Mouse (Mus musculus) neural tube, embryonic 13.5 days (tissue): ENCODE measurements around the gene Atp6v0a1. TPM values are rescaled to one million over a fixed set of nuclear protein-coding genes. Genes with fewer than 3 reads are reported as not detected.
"Not testable (repeated sequence)": the region's sequence is repeated elsewhere in the genome, so short reads cannot be mapped to it uniquely, and the experiment has no call there.

ENCODE experiments used
- ATAC-seq: fragments of 200-750 bp; cut with Nextera tagmentation; 2 replicates; pipeline ENCODE4 v1.8.0; 2017; ENCODE audit warnings: low read depth, mild to moderate bottlenecking, moderate TSS enrichment, moderate library complexity
- H3K27ac ChIP-seq: fragments of 300-500 bp; sonication (generic); replicated peaks from 2 replicates; pipeline ENCODE4 v1.5.1; 2015; ENCODE audit warnings: moderate library complexity, mild to moderate bottlenecking, inconsistent platforms
- H3K27me3 ChIP-seq: fragments of 300-500 bp; sonication (generic); 2 replicates; pipeline ENCODE4 v1.6.1; 2015; ENCODE audit warnings: mild to moderate bottlenecking, inconsistent platforms
- H3K36me3 ChIP-seq: fragments of 300-500 bp; sonication (generic); 2 replicates; pipeline ENCODE4 v1.6.1; 2015; ENCODE audit warnings: mild to moderate bottlenecking, inconsistent platforms
- H3K4me1 ChIP-seq: fragments of 300-500 bp; sonication (generic); replicated peaks from 2 replicates; pipeline ENCODE4 v1.6.1; 2015; ENCODE audit warnings: inconsistent platforms
- H3K4me2 ChIP-seq: fragments of 300-500 bp; sonication (generic); 2 replicates; pipeline ENCODE4 v1.6.1; 2015; ENCODE audit warnings: inconsistent platforms, mild to moderate bottlenecking, moderate library complexity
- H3K4me3 ChIP-seq: fragments of 300-500 bp; sonication (generic); 2 replicates; pipeline ENCODE4 v1.5.1; 2015; ENCODE audit warnings: mild to moderate bottlenecking, inconsistent platforms
- H3K9ac ChIP-seq: fragments of 300-500 bp; sonication (generic); 2 replicates; pipeline ENCODE4 v1.6.1; 2015; ENCODE audit warnings: moderate library complexity, mild to moderate bottlenecking, inconsistent platforms
- H3K9me3 ChIP-seq: fragments of 300-500 bp; sonication (generic); 2 replicates; pipeline ENCODE4 v1.6.1; 2016; ENCODE audit warnings: inconsistent platforms
- WGBS: fragments of 180-500 bp; shearing (Covaris S2); methylation state at CpG from one replicate; pipeline ENCODE4 v1.1.7; 2015; 5-methylcytosine and 5-hydroxymethylcytosine counted together
- polyA plus RNA-seq: library from polyadenylated mRNA; unstranded; fragments of >200 nt; fragmentation: Nextera tagmentation; extraction: Ambion mirVana; gene quantifications from 2 replicates; pipeline ENCODE4 v1.2.1, GENCODE M21; 2015

Atp6v0a1 gene
- polyA plus RNA-seq, 1 experiment from 2014 or later: 111 TPM

GRCm38 (mm10) chr11:101001875-101002552, 7.2 kb upstream of the Atp6v0a1 start:
- not testable (repeated sequence) for ATAC-seq, H3K4me2 ChIP-seq, H3K4me1 ChIP-seq, H3K27ac ChIP-seq, H3K9me3 ChIP-seq, H3K27me3 ChIP-seq, H3K4me3 ChIP-seq, H3K36me3 ChIP-seq, H3K9ac ChIP-seq
- WGBS: 85% methylated on average over 5 of the region's 6 CpGs

DNA sequence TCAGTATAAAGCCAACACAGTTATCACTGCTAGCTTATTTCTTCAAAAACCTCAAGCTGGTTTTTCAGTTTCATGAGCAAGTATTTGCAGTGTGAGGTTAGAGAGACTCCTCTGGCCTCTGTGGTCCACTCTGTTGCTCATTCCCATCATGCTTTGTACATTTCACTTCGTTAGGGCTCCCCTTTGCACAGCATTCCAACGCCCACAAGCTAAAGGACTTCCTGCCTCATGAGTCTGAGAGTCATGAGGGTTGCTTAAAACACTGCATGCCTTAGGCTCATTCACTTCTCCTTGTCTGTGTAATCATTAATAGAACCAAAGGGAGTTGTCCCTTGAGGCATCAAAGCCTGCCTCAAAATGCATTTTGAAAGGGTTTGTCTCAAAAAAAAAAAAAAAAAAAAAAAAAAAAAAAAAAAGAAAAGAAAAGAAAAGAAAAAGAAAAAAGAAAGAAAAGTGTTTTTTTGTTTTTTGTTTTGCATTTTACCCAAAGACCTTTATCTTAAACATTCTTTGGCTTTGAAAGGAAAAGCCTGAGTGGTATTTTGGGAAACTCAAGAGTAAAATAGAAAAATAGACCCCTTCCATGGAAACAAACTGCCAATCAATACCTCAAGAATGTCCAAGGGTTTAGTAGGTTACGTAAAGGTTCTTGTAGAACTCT, 6.1 kb upstream of the Atp6v0a1 start:
- no peak for ATAC-seq
- no peak overlapping the region for H3K4me3 ChIP-seq
- H3K27ac ChIP-seq: no peak overlapping the region
- WGBS: 41% methylated on average over 3 of the region's 3 CpGs
- H3K4me1 ChIP-seq: no peaks in the 10 kb centered on the region
- H3K27me3 ChIP-seq: peaks cover 4% of the 10 kb centered on the region; the same call in 1 of the 2 replicates
- no peaks in the 10 kb centered on the region for H3K9me3 ChIP-seq
- no peaks in the 10 kb centered on the region for H3K36me3 ChIP-seq
- H3K4me2 ChIP-seq: no peak overlapping the region
- H3K9ac ChIP-seq: no peak overlapping the region

- Histone ChIP-seq H3K4me1 (peaks cover 32% of the 10 kb centered on the region), H3K9ac (peak overlapping the region; percentile 66), H3K4me3 (peak overlapping the region; percentile 77), H3K4me2 (peak overlapping the region; percentile 64), H3K9me3 (no peaks in the 10 kb centered on the region), H3K27ac (peak overlapping the region; percentile 94), H3K27me3 (peaks cover 4% of the 10 kb centered on the region; the same call in 1 of the 2 replicates), H3K36me3 (peaks cover 9% of the 10 kb centered on the region)
- WGBS: 52% methylated on average over 14 of the region's 14 CpGs
- ATAC-seq: no peak
Observed at GRCm38 (mm10) chr11:101008206-101009045, 826 bp upstream of the Atp6v0a1 start.

- Histone ChIP-seq H3K9ac (peak overlapping the region; percentile 92), H3K4me3 (peak overlapping the region; percentile 77), H3K4me1 (peaks cover 37% of the 10 kb centered on the region), H3K27me3 (peaks cover 4% of the 10 kb centered on the region; the same call in 1 of the 2 replicates), H3K9me3 (no peaks in the 10 kb centered on the region), H3K27ac (peak overlapping the region; percentile 94), H3K36me3 (peaks cover 26% of the 10 kb centered on the region), H3K4me2 (peak overlapping the region; percentile 64)
- WGBS: 8% methylated on average over 29 of the region's 29 CpGs
- peak; percentile 40 for ATAC-seq
Observed at GRCm38 (mm10) chr11:101009888-101010784, 884 bp downstream of the Atp6v0a1 start.

DNA sequence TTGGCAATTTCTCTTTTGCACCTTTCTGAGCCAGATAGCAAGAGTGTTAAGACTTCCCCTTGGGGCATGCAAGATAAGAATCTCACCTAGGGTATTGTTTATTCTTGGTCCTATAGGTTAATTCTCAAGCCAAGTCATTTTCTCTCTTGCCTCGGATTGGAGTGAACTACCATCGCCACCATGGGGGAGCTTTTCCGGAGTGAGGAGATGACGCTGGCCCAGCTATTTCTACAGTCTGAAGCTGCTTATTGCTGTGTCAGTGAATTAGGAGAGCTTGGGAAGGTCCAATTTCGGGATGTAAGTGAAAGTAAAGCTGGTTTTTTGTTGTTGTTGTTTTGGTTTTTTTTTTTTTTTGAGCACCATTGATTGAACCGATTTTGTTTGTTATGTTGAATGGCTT, 2.4 kb downstream of the Atp6v0a1 start:
- ATAC-seq: no peak

GRCm38 (mm10) chr11:101023371-101023770, 14.1 kb downstream of the Atp6v0a1 start:
- no peak for ATAC-seq
- 78% methylated on average over 12 of the region's 12 CpGs for WGBS
- no peak overlapping the region for H3K9ac ChIP-seq
- H3K4me2 ChIP-seq: no peak overlapping the region
- H3K36me3 ChIP-seq: peaks cover 94% of the 10 kb centered on the region
- no peak overlapping the region for H3K4me3 ChIP-seq
- no peaks in the 10 kb centered on the region for H3K9me3 ChIP-seq
- H3K4me1 ChIP-seq: no peaks in the 10 kb centered on the region
- no peaks in the 10 kb centered on the region for H3K27me3 ChIP-seq
- H3K27ac ChIP-seq: no peak overlapping the region

More for the DNA sequence above, 2.4 kb downstream of the Atp6v0a1 start:
- H3K36me3 ChIP-seq: peaks cover 32% of the 10 kb centered on the region
- peak overlapping the region; percentile 77 for H3K4me3 ChIP-seq
- peaks cover 41% of the 10 kb centered on the region for H3K4me1 ChIP-seq
- H3K27ac ChIP-seq: no peak overlapping the region
- H3K9me3 ChIP-seq: no peaks in the 10 kb centered on the region
- WGBS: 81% methylated on average over 6 of the region's 6 CpGs
- H3K9ac ChIP-seq: peak overlapping the region; percentile 92
- H3K27me3 ChIP-seq: peaks cover 4% of the 10 kb centered on the region; the same call in 1 of the 2 replicates
- H3K4me2 ChIP-seq: peak overlapping the region; percentile 64

DNA sequence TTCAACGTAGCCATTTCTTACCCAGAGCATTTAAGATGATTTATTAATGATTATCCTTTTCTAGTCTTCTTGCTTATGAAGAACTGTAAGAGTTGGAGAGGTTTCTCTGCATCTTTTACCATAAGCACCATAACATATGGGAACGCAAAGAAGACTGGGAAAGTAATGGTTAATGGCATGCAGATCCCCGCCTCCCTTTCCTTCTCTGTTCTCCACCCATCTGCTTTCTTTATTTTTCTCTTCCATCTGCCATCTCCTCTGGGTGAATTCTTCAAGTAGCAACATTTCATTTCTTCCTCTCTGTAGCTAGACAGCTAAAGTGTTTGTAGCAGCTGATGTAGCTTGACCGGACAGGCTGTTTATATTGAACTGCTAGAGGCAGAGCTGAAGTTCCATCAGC, 14.7 kb downstream of the Atp6v0a1 start:
- no peaks in the 10 kb centered on the region for H3K9me3 ChIP-seq
- no peaks in the 10 kb centered on the region for H3K27me3 ChIP-seq
- no peaks in the 10 kb centered on the region for H3K4me1 ChIP-seq
- ATAC-seq: no peak
- peaks cover 94% of the 10 kb centered on the region for H3K36me3 ChIP-seq
- no peak overlapping the region for H3K27ac ChIP-seq
- H3K4me2 ChIP-seq: no peak overlapping the region
- no peak overlapping the region for H3K4me3 ChIP-seq
- WGBS: 86% methylated on average over 4 of the region's 4 CpGs
- H3K9ac ChIP-seq: no peak overlapping the region

- no peak overlapping the region for H3K4me3 ChIP-seq
- no peak for ATAC-seq
- H3K27ac ChIP-seq: no peak overlapping the region
- H3K27me3 ChIP-seq: no peaks in the 10 kb centered on the region
- H3K36me3 ChIP-seq: peaks cover 91% of the 10 kb centered on the region
- 94% methylated on average over 11 of the region's 11 CpGs for WGBS
- H3K4me1 ChIP-seq: no peaks in the 10 kb centered on the region
- H3K9ac ChIP-seq: no peak overlapping the region
- H3K4me2 ChIP-seq: no peak overlapping the region
- no peaks in the 10 kb centered on the region for H3K9me3 ChIP-seq
Observed at GRCm38 (mm10) chr11:101027121-101027520, 17.9 kb downstream of the Atp6v0a1 start.

GRCm38 (mm10) chr11:101029320-101029719, 20.1 kb downstream of the Atp6v0a1 start:
- WGBS: 93% methylated on average over 8 of the region's 8 CpGs
- no peak for ATAC-seq
- H3K9me3 ChIP-seq: no peaks in the 10 kb centered on the region

DNA sequence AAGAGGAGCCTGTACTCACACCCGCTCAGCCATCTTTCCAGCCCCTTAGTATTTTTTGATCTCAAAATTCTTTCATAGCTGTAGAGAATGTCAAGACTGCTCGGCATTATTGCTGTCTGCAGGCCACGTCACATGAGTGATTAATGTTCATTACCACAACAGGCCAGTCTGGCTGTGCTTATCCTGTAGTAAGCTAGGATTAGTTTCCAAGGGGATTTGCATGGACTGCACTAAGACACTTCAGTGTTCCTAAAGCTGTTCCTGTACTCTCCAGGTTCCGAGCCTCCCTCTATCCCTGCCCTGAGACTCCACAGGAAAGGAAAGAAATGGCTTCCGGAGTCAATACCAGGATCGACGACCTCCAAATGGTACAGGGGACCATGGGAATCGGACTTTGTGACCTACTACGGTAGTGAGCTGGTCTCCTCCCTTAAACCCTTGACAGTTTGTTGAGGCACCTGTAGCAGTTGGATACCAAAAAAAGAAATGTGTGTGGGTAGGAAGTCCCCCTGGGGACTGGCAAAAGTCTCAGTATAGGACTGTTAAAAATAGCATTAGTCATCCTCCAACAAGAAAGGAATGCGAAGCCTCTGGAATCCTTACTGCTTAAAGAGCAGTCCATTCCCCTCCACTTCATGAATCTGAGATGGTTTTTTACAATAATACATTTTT, 21.0 kb downstream of the Atp6v0a1 start:
- no peaks in the 10 kb centered on the region for H3K9me3 ChIP-seq
- no peak for ATAC-seq
- H3K4me3 ChIP-seq: no peak overlapping the region
- no peaks in the 10 kb centered on the region for H3K27me3 ChIP-seq
- no peak overlapping the region for H3K4me2 ChIP-seq
- H3K36me3 ChIP-seq: peaks cover 93% of the 10 kb centered on the region
- no peak overlapping the region for H3K9ac ChIP-seq
- H3K27ac ChIP-seq: no peak overlapping the region
- H3K4me1 ChIP-seq: no peaks in the 10 kb centered on the region
- 86% methylated on average over 10 of the region's 10 CpGs for whole genome bisulfite sequencing

More at GRCm38 (mm10) chr11:101029320-101029719, 20.1 kb downstream of the Atp6v0a1 start:
- peaks cover 91% of the 10 kb centered on the region for H3K36me3 ChIP-seq
- no peak overlapping the region for H3K9ac ChIP-seq
- H3K27ac ChIP-seq: no peak overlapping the region
- no peak overlapping the region for H3K4me2 ChIP-seq
- no peaks in the 10 kb centered on the region for H3K27me3 ChIP-seq
- H3K4me3 ChIP-seq: no peak overlapping the region
- no peaks in the 10 kb centered on the region for H3K4me1 ChIP-seq

- WGBS: 92% methylated on average over 4 of the region's 4 CpGs
- ATAC-seq: no peak
Observed at GRCm38 (mm10) chr11:101030808-101031156, 21.5 kb downstream of the Atp6v0a1 start.

More at GRCm38 (mm10) chr11:101030808-101031156, 21.5 kb downstream of the Atp6v0a1 start:
- Histone ChIP-seq H3K27me3 (no peaks in the 10 kb centered on the region), H3K27ac (no peak overlapping the region), H3K9ac (no peak overlapping the region), H3K36me3 (peaks cover 91% of the 10 kb centered on the region), H3K9me3 (no peaks in the 10 kb centered on the region), H3K4me3 (no peak overlapping the region), H3K4me2 (no peak overlapping the region), H3K4me1 (no peaks in the 10 kb centered on the region)
